Mouse (Mus musculus) cortical plate, adult 2 months (tissue): Measurements from ENCODE around the gene Nt5c3b. TPM values are rescaled to one million over a fixed set of nuclear protein-coding genes. Genes with fewer than 3 reads are reported as not detected.

Experiments used
- H3K27ac ChIP-seq: fragments of 200-500 bp; 2 replicates; pipeline ENCODE4 v1.5.1; 2012; ENCODE audit warnings: low read length, control low read depth, inconsistent platforms; ENCODE audit not compliant: insufficient read depth
- H3K4me1 ChIP-seq: fragments of 200-500 bp; 2 replicates; pipeline ENCODE4 v1.6.1; 2011; ENCODE audit warnings: low read length; ENCODE audit not compliant: control insufficient read depth, insufficient read depth
- H3K4me3 ChIP-seq: fragments of 200-500 bp; 2 replicates; pipeline ENCODE4 v1.5.1; 2011; ENCODE audit warnings: mild to moderate bottlenecking, low read length, control low read depth; ENCODE audit not compliant: insufficient read depth
- CTCF ChIP-seq: fragments of 200-500 bp; IDR thresholded peaks from 2 replicates; pipeline ENCODE4 v1.5.1; 2011; ENCODE audit warnings: mild to moderate bottlenecking, control low read depth, low read length; ENCODE audit not compliant: insufficient read depth; ENCODE audit errors: extremely low read depth
- POLR2A ChIP-seq: fragments of 200-500 bp; IDR thresholded peaks from 2 replicates; pipeline ENCODE4 v1.6.1; 2011; ENCODE audit warnings: mild to moderate bottlenecking, low read length, control low read depth; ENCODE audit not compliant: insufficient read depth; ENCODE audit errors: extremely low read depth
- polyA plus RNA-seq: library from polyadenylated mRNA; depleted of rRNA; stranded (reverse); fragments of >200 nt; gene quantifications from 2 replicates; pipeline ENCODE4 v1.2.3, GENCODE M21; 2012

Nt5c3b gene
- polyA plus RNA-seq, 1 experiment, result 70.9 TPM

GRCm38 (mm10) chr11:100395200-100395599, 46.4 kb downstream of the Nt5c3b start:
- peaks cover 9% of the 10 kb centered on the region for H3K4me1 ChIP-seq
- H3K27ac ChIP-seq, result no peak overlapping the region
- no peak for TF ChIP-seq CTCF
- TF ChIP-seq POLR2A, result no peak
- H3K4me3 ChIP-seq, result peak overlapping the region; percentile 56; the same call in 1 of the 2 replicates

GRCm38 (mm10) chr11:100394353-100395074, 47.1 kb downstream of the Nt5c3b start:
- TF ChIP-seq POLR2A (no peak), CTCF (no peak)
- Histone ChIP-seq H3K4me3 (no peak overlapping the region), H3K4me1 (peaks cover 9% of the 10 kb centered on the region), H3K27ac (no peak overlapping the region)

GRCm38 (mm10) chr11:100393733-100394132, 47.9 kb downstream of the Nt5c3b start:
- TF ChIP-seq POLR2A (no peak), CTCF (no peak)
- H3K4me1 ChIP-seq, result peaks cover 10% of the 10 kb centered on the region
- no peak overlapping the region for H3K4me3 ChIP-seq
- H3K27ac ChIP-seq, result no peak overlapping the region

GRCm38 (mm10) chr11:100392958-100393357, 48.6 kb downstream of the Nt5c3b start:
- TF ChIP-seq POLR2A (no peak), CTCF (no peak)
- Histone ChIP-seq H3K4me1 (peaks cover 13% of the 10 kb centered on the region), H3K4me3 (no peak overlapping the region), H3K27ac (no peak overlapping the region)

GRCm38 (mm10) chr11:100391884-100392345, 49.7 kb downstream of the Nt5c3b start:
- Histone ChIP-seq H3K27ac (no peak overlapping the region), H3K4me3 (no peak overlapping the region), H3K4me1 (peaks cover 13% of the 10 kb centered on the region)
- no peak for TF ChIP-seq CTCF

- Histone ChIP-seq H3K27ac (peak overlapping the region; percentile 55), H3K4me1 (peaks cover 13% of the 10 kb centered on the region), H3K4me3 (no peak overlapping the region)
- TF ChIP-seq CTCF (no peak), POLR2A (no peak)
Observed at GRCm38 (mm10) chr11:100391081-100391883, 50.3 kb downstream of the Nt5c3b start.

GRCm38 (mm10) chr11:100389931-100390445, 51.6 kb downstream of the Nt5c3b start:
- TF ChIP-seq CTCF (no peak), POLR2A (no peak)
- no peak overlapping the region for H3K4me3 ChIP-seq
- peak overlapping the region; percentile 69 for H3K27ac ChIP-seq
- H3K4me1 ChIP-seq, result peaks cover 9% of the 10 kb centered on the region

GRCm38 (mm10) chr11:100388588-100388987, 53.0 kb downstream of the Nt5c3b start:
- peaks cover 6% of the 10 kb centered on the region for H3K4me1 ChIP-seq
- no peak for TF ChIP-seq CTCF
- no peak overlapping the region for H3K4me3 ChIP-seq
- H3K27ac ChIP-seq, result peak overlapping the region; percentile 32; the same call in 1 of the 2 replicates

- H3K27ac ChIP-seq, result no peak overlapping the region
- H3K4me1 ChIP-seq, result peaks cover 4% of the 10 kb centered on the region; the same call in 1 of the 2 replicates
- TF ChIP-seq POLR2A, result no peak
- no peak for TF ChIP-seq CTCF
- no peak overlapping the region for H3K4me3 ChIP-seq
Observed at GRCm38 (mm10) chr11:100387589-100388375, 53.8 kb downstream of the Nt5c3b start.

GRCm38 (mm10) chr11:100387111-100387510, 54.5 kb downstream of the Nt5c3b start:
- no peak overlapping the region for H3K27ac ChIP-seq
- TF ChIP-seq CTCF (no peak), POLR2A (no peak)
- peaks cover 4% of the 10 kb centered on the region; the same call in 1 of the 2 replicates for H3K4me1 ChIP-seq
- no peak overlapping the region for H3K4me3 ChIP-seq
